Mouse (Mus musculus) megakaryocyte, embryonic 14.5 days (primary cell): ENCODE results near the gene Dlg4.

Experiments used
- FLI1 ChIP-seq: IDR thresholded peaks from 2 replicates; pipeline ENCODE4 v1.6.1; 2012; ENCODE audit warnings: low read length, inconsistent platforms, mixed read lengths
- GATA1 ChIP-seq: IDR thresholded peaks from 3 replicates; pipeline ENCODE4 v1.6.1; 2012; ENCODE audit warnings: mixed read lengths, low read length, inconsistent platforms, borderline replicate concordance

DNA sequence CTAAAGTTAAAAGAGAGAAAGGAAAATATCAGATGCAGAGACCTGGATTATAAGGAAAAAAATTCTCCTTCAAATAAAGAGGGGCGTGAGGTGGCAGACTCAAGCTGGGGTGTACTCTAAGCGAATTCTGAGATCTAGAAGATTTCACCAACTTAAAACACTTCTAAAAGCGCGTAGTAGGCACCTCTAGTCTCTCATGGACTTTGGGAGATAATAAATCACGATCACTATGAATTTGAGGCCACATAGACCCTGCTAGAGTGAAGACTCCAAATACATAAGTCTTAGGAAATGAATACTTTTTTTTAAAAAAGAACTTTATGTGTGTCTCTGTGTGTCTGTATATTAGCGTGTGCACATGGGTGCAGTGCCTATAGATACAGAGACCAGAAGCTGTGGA is 1.1 kb upstream of the Dlg4 start:
- TF ChIP-seq GATA1 (no peak), FLI1 (no peak)
